Mouse (Mus musculus) forebrain, embryonic 12.5 days (tissue): Measurements from ENCODE around the gene Nme6. TPM values are rescaled to one million over a fixed set of nuclear protein-coding genes. Genes with fewer than 3 reads are reported as not detected.

Experiments used
- ATAC-seq: fragments of 200-750 bp; cut with Nextera tagmentation; 2 replicates; pipeline ENCODE4 v1.8.0; 2017; ENCODE audit warnings: moderate TSS enrichment; ENCODE audit not compliant: low FRiP score
- H3K27ac ChIP-seq: fragments of 300-500 bp; sonication (generic); 2 replicates; pipeline ENCODE4 v1.5.1; 2016; ENCODE audit warnings: mild to moderate bottlenecking
- H3K27me3 ChIP-seq: fragments of 300-500 bp; sonication (generic); 2 replicates; pipeline ENCODE4 v1.6.1; 2016; ENCODE audit warnings: mild to moderate bottlenecking
- H3K36me3 ChIP-seq: fragments of 300-500 bp; sonication (generic); replicated peaks from 2 replicates; pipeline ENCODE4 v1.6.1; 2016; ENCODE audit warnings: mild to moderate bottlenecking
- H3K4me1 ChIP-seq: fragments of 300-500 bp; sonication (generic); 2 replicates; pipeline ENCODE4 v1.6.1; 2016
- H3K4me2 ChIP-seq: fragments of 300-500 bp; sonication (generic); 2 replicates; pipeline ENCODE4 v1.6.1; 2016; ENCODE audit warnings: mild to moderate bottlenecking, moderate library complexity
- H3K4me3 ChIP-seq: fragments of 300-500 bp; sonication (generic); replicated peaks from 2 replicates; pipeline ENCODE4 v1.5.1; 2016; ENCODE audit warnings: mild to moderate bottlenecking
- H3K9ac ChIP-seq: fragments of 300-500 bp; sonication (generic); 2 replicates; pipeline ENCODE4 v1.6.1; 2016; ENCODE audit warnings: mild to moderate bottlenecking
- H3K9me3 ChIP-seq: fragments of 300-500 bp; sonication (generic); 2 replicates; pipeline ENCODE4 v1.6.1; 2016
- WGBS: fragments of 180-500 bp; shearing (Covaris S2); methylation state at CpG from one replicate; pipeline ENCODE4 v1.1.7; 2016; 5-methylcytosine and 5-hydroxymethylcytosine counted together
- polyA plus RNA-seq: library from polyadenylated mRNA; unstranded; fragments of >200 nt; fragmentation: Nextera tagmentation; extraction: Ambion mirVana; gene quantifications from 2 replicates; pipeline ENCODE4 v1.2.1, GENCODE M21; 2016

Nme6 gene
- polyA plus RNA-seq, 1 experiment from 2014 or later, result 89.8 TPM

- Histone ChIP-seq H3K9me3 (no peaks in the 10 kb centered on the region), H3K4me3 (no peak overlapping the region), H3K27me3 (no peaks in the 10 kb centered on the region), H3K9ac (no peak overlapping the region), H3K4me2 (no peak overlapping the region), H3K27ac (no peak overlapping the region), H3K4me1 (no peaks in the 10 kb centered on the region), H3K36me3 (no peaks in the 10 kb centered on the region; the same call in 1 of the 2 replicates)
- WGBS, result 78% methylated on average over 5 of the region's 5 CpGs
- ATAC-seq, result no peak
Observed at GRCm38 (mm10) chr9:109826181-109826580, 6.4 kb upstream of the Nme6 start.

GRCm38 (mm10) chr9:109833088-109833412, 501 bp downstream of the Nme6 start:
- H3K36me3 ChIP-seq, result peaks cover 16% of the 10 kb centered on the region
- H3K9ac ChIP-seq, result peak overlapping the region; percentile 71
- 9% methylated on average over 6 of the region's 6 CpGs for WGBS
- H3K9me3 ChIP-seq, result no peaks in the 10 kb centered on the region
- peak overlapping the region; percentile 88 for H3K4me2 ChIP-seq
- peaks cover 12% of the 10 kb centered on the region for H3K4me1 ChIP-seq
- H3K27ac ChIP-seq, result peak overlapping the region; percentile 68; the same call in 1 of the 2 replicates
- no peaks in the 10 kb centered on the region for H3K27me3 ChIP-seq
- peak overlapping the region; percentile 62 for H3K4me3 ChIP-seq
- peak; percentile 66 for ATAC-seq

GRCm38 (mm10) chr9:109849312-109849758, 16.8 kb downstream of the Nme6 start, which contains the start of gene Camp:
TSS of gene Camp (minus strand) at chr9:109849617.
- Histone ChIP-seq H3K27me3 (no peaks in the 10 kb centered on the region), H3K9me3 (no peaks in the 10 kb centered on the region), H3K36me3 (peaks cover 12% of the 10 kb centered on the region), H3K27ac (no peak within 1 kb of the TSS), H3K9ac (no peak within 1 kb of the TSS), H3K4me3 (no peak within 1 kb of the TSS), H3K4me1 (no peaks in the 10 kb centered on the region), H3K4me2 (no peak within 1 kb of the TSS)
- 79% methylated on average over 6 of the region's 6 CpGs for WGBS
- ATAC-seq, result no peak

GRCm38 (mm10) chr9:109850099-109850498, 17.6 kb downstream of the Nme6 start:
- no peaks in the 10 kb centered on the region for H3K9me3 ChIP-seq
- H3K4me1 ChIP-seq, result no peaks in the 10 kb centered on the region
- peaks cover 6% of the 10 kb centered on the region for H3K36me3 ChIP-seq
- H3K27me3 ChIP-seq, result no peaks in the 10 kb centered on the region
- 91% methylated on average over 5 of the region's 5 CpGs for WGBS
- H3K27ac ChIP-seq, result no peak overlapping the region
- ATAC-seq, result no peak
- no peak overlapping the region for H3K9ac ChIP-seq
- no peak overlapping the region for H3K4me2 ChIP-seq
- H3K4me3 ChIP-seq, result no peak overlapping the region

- no peak for ATAC-seq
- Histone ChIP-seq H3K27me3 (no peaks in the 10 kb centered on the region), H3K9ac (no peak overlapping the region), H3K27ac (no peak overlapping the region), H3K4me2 (no peak overlapping the region), H3K4me3 (no peak overlapping the region), H3K36me3 (no peaks in the 10 kb centered on the region), H3K9me3 (no peaks in the 10 kb centered on the region), H3K4me1 (no peaks in the 10 kb centered on the region)
- WGBS, result 76% methylated on average over 2 of the region's 2 CpGs
Observed at GRCm38 (mm10) chr9:109854341-109854740, 21.8 kb downstream of the Nme6 start.

- ATAC-seq, result no peak
- no peaks in the 10 kb centered on the region for H3K9me3 ChIP-seq
- no peak overlapping the region for H3K4me2 ChIP-seq
- H3K27ac ChIP-seq, result no peak overlapping the region
- no peaks in the 10 kb centered on the region for H3K4me1 ChIP-seq
- H3K36me3 ChIP-seq, result no peaks in the 10 kb centered on the region
- no peaks in the 10 kb centered on the region for H3K27me3 ChIP-seq
- no peak overlapping the region for H3K4me3 ChIP-seq
- no peak overlapping the region for H3K9ac ChIP-seq
- WGBS, result 79% methylated on average over 6 of the region's 6 CpGs
Observed at GRCm38 (mm10) chr9:109855947-109856346, 23.4 kb downstream of the Nme6 start.

GRCm38 (mm10) chr9:109862397-109863044, 30.0 kb downstream of the Nme6 start:
- Histone ChIP-seq H3K9me3 (no peaks in the 10 kb centered on the region), H3K27ac (no peak overlapping the region)

GRCm38 (mm10) chr9:109863085-109863484, 30.5 kb downstream of the Nme6 start:
- Histone ChIP-seq H3K27ac (no peak overlapping the region), H3K27me3 (no peaks in the 10 kb centered on the region), H3K4me3 (no peak overlapping the region), H3K9me3 (no peaks in the 10 kb centered on the region), H3K4me2 (no peak overlapping the region), H3K36me3 (no peaks in the 10 kb centered on the region), H3K9ac (no peak overlapping the region), H3K4me1 (no peaks in the 10 kb centered on the region)
- no peak for ATAC-seq
- WGBS, result 60% methylated on average over 3 of the region's 3 CpGs

More at GRCm38 (mm10) chr9:109862397-109863044, 30.0 kb downstream of the Nme6 start:
- 0 out of 2 replicates have a peak, but pooled peaks have one; percentile 30 for ATAC-seq
- no peaks in the 10 kb centered on the region for H3K36me3 ChIP-seq
- peak overlapping the region; percentile 27 for H3K4me2 ChIP-seq
- no peaks in the 10 kb centered on the region for H3K27me3 ChIP-seq
- H3K4me1 ChIP-seq, result no peaks in the 10 kb centered on the region
- WGBS, result 23% methylated on average over 20 of the region's 20 CpGs
- no peak overlapping the region for H3K4me3 ChIP-seq
- no peak overlapping the region for H3K9ac ChIP-seq

- H3K9me3 ChIP-seq, result no peaks in the 10 kb centered on the region
- ATAC-seq, result no peak
- H3K27ac ChIP-seq, result no peak overlapping the region
- no peak overlapping the region for H3K4me3 ChIP-seq
- H3K36me3 ChIP-seq, result no peaks in the 10 kb centered on the region
- no peaks in the 10 kb centered on the region for H3K4me1 ChIP-seq
- no peak overlapping the region for H3K9ac ChIP-seq
- no peaks in the 10 kb centered on the region for H3K27me3 ChIP-seq
- 76% methylated on average over 2 of the region's 2 CpGs for WGBS
- H3K4me2 ChIP-seq, result no peak overlapping the region
Observed at GRCm38 (mm10) chr9:109866218-109866617, 33.7 kb downstream of the Nme6 start.

GRCm38 (mm10) chr9:109870983-109871572, 38.5 kb downstream of the Nme6 start:
- Histone ChIP-seq H3K9me3 (no peaks in the 10 kb centered on the region), H3K27ac (no peak overlapping the region), H3K36me3 (no peaks in the 10 kb centered on the region), H3K27me3 (no peaks in the 10 kb centered on the region), H3K4me2 (no peak overlapping the region), H3K9ac (no peak overlapping the region), H3K4me1 (no peaks in the 10 kb centered on the region), H3K4me3 (no peak overlapping the region)
- no peak for ATAC-seq
- 49% methylated on average over 6 of the region's 6 CpGs for WGBS

- ATAC-seq, result peak; percentile 93
- Histone ChIP-seq H3K9me3 (no peaks in the 10 kb centered on the region), H3K36me3 (peaks cover 24% of the 10 kb centered on the region), H3K27ac (peak within 1 kb of the TSS; percentile 88), H3K4me1 (peaks cover 13% of the 10 kb centered on the region), H3K4me2 (peak within 1 kb of the TSS; percentile 78), H3K4me3 (peak within 1 kb of the TSS; percentile 98), H3K9ac (peak within 1 kb of the TSS; percentile 97), H3K27me3 (no peaks in the 10 kb centered on the region)
- 7% methylated on average over 33 of the region's 33 CpGs for WGBS
Observed at GRCm38 (mm10) chr9:109874797-109875691, 42.5 kb downstream of the Nme6 start, which contains the start of gene Cdc25a. TSS of gene Cdc25a (plus strand) at chr9:109875579.
